Mouse (Mus musculus) frontal cortex, postnatal 36 days (tissue): ENCODE data around the gene Hjurp.

ENCODE experiments used
- DNase-seq, 2 experiments: peaks; one replicate each; pipeline ENCODE4 v3.0.0; 2022; ENCODE audit warnings: low spot score in 2 of 2

The Hjurp gene

DNA sequence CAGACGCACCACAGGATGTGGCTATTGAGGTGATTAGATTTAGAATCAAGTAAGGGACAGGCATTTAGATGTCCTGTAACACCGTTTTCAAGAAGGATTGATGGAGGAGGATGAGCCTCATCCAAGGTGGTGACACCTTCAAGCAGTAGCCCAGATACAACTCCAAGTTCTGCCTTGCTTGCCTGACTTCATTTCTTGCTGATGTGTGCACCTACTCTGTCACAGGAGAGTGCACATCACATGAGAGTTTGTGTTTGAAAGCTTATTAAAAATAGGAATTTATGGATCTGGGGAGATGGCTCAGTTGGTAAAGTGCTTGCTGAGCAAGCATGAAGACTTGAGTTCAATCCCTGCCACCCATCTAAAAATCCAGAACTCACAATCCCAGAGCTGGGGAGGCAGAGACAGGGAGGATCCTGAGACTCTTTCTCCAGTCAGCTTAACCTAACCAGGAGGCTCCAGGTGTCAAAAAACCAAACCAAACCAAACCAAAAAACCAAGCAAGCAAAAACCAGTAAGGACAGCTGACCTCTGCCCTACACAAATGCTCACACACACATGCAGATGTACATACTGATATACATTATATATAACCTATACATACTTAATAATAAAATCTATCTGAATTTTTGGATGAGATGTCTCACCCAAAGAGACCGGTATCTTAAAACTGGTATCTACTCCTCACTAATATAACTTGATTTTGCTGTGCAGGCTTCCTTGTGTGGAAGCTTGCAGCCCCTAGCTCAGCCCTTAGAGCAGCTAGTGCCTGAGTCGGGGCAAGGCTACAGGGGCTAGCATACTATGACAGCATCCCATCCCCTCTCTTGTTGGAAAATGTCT is 21.5 kb upstream of the Hjurp start:
- DNase-seq: no peak

DNA sequence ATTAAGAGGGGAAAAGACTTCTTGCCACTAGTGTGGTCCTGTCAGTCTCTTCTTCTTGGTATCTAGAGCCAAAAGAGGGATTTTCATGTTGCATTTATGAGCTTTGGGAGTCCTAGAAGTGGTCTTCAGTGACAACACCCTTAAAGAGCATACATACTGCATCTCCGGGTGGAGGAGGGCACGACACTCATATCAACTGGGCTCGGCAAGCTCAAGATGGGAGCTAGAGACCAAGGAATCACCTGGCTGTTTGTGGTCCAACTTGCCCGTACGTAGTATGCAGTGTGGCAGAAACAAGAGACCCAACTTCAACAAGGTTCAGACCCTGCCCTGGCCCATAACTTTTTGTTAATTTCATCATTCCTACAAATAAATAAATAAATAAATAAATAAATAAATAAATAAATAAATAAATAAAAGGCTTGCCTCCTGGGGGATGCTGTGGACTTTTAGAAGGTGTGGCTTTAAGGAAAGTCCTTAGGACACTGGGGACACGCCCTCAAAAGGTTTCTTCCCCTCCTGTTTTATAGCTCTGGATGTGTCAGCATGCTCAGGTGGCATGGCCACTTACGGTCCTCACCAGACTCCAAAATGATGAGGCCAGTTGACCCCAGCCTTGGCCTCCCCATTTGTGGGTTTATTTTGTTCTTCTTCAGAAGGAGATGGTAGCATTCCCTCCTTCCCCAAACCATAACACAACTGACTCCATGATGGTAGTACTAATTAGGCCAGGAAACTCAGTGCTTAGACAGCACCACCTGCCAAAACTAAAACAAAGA is 20.2 kb upstream of the Hjurp start:
- DNase-seq: no peak

DNA sequence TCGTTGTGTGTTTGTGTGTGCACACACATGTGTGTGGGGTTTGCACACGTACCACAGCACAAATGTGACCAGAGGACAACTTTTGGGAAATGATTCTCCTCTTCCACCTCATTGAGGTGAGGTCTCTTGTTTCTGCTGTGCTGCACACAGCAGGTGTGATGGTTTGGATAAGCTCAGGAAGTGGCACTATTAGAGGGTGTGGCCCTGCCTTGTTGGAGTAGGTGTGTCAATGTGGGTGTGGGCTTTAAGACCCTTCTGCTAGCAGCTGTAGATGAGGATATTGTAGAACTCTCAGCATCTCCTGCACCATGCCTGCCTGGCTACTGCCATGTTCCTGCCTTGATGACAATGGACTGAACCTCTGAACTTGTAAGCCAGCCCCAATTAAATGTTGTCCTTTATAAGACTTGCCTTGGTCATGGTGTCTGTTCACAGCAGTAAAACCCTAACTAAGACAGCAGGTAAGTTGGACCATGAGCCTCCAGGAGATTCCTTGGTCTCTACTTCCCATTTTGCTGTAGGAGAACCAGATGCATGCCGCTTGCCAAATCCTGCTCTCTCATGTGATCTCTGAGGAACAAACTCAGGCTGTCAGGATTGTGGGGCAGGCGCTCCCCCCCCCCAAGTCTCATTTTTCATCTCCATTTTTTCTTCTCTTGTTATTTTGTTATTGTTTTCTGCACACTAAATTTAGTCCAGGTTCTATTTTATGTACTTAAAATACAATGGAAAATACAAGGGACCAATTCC is 18.9 kb upstream of the Hjurp start:
- DNase-seq: no peak

DNA sequence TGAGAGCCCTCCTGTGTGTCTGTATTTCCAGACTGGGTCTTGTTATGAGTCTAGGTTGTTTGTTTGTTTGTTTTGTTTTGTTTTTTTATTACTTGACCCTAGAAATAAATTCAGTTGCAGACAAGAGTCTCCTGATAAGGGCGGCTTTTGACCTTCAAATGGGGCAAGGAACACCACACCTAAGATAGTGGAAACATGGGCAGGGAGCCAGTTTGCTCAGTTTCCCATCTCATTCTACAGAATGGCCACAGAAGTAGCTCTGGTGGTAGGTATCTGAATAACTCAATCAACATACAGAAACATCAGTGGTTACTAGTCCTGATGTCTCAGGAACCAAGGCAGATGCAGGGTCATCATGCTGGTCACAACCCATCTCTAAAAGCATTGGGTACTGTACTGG is 17.2 kb upstream of the Hjurp start:
- no peak for DNase-seq

DNA sequence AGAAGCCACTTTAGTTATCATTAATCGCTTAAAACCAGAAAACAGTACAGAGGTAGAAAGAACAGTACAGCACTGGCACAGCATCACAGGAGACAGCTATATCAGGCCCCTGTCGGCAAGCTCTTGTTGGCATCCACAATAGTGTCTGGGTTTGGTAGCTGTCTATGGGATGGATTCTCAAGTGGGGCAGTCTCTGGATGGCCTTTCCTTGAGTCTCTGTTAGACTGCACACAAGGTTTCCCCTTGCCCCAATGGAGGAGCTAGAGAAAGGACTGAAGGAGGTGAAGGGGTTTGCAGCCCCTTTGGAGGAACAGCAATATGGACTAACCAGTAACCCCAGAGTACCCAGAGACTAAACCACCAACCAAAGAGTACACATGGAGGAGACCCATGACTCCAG is 14.6 kb upstream of the Hjurp start:
- DNase-seq: no peak

DNA sequence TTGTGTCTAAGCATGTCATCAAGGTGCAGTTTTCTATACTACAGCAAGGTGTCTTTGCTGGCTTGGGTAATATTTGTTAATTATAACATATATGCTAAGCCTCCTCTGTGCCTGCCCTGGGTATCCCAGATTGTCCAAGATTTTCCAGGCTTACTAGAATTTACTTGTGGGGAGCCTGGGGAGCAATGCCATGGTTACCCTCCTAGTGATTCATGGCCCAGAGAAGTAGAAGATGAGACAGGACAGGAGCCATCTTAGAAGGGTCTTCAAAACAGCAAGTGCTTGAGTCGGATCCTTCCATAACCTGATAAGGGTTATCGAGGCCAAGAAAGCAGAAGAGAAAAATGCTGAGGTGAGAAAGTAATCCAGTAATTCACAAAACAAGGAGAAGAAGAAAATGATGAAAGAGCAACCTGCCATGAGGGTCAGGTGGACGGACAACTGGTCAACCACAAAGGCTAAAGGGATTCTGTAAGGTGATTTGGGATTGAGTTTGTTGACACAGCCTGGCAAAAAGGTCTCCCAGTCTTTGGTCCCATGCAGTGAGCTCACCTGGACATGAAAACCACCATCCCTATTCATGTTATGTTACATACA is 14.1 kb upstream of the Hjurp start:
- DNase-seq: no peak

DNA sequence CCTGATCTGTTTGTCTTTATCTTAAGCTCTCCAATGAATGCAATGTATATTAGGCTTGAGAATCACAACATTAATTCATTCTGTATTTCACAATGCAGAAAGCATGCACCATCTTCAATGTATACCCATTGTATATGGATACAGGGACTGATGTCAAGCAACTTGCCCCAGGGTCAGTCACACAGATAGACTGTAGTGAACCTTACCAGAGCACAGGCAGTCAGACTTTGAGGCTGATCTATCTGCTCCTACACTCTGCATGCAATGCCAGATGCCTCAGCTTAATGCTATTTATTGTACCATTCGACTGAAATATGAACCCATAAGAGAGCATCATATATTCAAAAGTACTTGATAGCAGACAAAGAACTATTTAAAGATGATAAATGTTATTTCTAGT is 13.1 kb upstream of the Hjurp start:
- no peak for DNase-seq

DNA sequence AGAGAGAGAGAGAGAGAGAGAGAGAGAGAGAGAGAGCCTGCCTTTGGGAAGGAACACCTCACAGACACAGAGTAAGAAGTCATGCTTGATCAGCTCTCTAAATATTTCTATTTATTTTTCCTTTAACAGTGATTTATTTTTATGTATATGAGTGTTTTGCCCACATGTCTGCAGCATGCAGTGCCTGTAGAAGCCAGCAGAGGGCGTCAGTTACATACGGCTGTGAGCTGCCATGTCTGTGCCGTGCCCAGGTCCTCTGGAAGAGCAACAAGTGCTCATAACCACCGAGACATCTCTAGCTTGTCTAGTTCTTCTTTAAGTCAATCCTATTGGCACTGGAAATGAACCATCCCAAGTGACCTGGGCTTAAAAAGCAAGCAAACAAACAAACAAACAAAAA is 12.5 kb upstream of the Hjurp start:
- no peak for DNase-seq

DNA sequence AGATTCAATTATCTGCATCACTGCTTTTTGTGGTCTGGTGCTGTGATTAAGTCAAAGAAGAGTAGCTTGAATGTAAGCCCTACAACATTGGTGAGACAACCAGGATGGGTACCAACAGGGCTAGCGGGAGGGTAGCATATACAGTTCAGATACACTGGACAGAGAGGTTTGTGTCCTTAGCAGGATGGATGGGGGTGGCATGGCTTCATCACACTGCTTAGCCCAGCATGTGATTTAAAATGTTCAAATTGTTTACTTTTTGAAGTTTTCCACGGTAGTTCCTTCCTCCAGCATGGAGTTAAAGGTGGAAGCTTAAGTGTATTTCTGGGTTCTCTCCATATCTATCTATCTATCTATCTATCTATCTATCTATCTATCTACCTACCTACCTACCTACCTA is 11.7 kb upstream of the Hjurp start:
- no peak for DNase-seq

DNA sequence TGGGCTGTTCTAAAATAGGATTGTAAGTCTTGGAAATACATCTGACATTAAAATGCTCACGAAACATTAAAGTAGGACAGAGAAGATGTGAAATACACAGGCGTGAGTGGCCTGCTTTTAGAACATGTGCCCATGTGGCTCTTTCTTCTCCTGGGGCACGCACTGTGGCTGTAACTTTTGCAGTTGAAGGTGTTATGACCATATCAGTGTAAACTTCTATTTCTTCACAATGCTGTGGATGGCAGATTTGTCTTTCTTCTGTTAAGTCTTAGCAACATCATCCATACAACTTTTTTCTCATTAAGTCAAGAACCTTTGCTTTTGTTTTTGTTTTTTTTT is 11.3 kb upstream of the Hjurp start:
- no peak for DNase-seq

DNA sequence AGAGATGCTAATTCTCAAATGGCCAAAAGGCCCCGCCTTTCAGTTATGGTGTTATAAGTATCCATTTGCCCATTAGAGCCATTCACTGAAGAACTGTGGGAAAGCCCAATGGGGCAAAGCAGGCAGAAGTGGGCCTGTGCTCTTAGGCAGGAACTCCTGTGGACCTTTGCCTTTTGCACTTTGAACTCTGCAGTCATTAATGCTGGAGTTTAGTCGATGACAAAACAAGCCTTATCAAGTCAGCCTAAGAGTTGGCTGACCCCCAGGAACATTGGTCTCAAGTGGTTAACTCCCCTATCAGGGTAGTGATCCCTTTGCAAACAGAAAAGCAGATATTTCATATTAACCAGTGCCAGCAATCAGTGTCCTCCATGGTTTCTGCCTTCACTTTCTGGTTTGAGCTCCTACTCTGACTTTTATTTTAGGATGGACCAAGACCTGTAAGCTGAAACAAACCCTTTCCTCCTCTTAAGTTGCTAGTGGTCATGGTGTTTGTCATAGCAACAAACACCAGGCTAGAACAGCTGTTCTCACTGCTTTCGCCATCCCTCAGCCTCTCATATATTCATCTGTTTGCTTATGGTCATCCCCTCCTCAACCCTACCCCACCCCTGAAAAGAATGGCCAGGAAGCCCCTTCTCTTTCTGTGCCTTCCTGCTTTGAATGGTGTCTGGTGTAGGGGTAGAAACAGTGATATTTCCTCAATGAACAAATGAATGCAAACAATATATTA is 10.8 kb upstream of the Hjurp start:
- no peak for DNase-seq

DNA sequence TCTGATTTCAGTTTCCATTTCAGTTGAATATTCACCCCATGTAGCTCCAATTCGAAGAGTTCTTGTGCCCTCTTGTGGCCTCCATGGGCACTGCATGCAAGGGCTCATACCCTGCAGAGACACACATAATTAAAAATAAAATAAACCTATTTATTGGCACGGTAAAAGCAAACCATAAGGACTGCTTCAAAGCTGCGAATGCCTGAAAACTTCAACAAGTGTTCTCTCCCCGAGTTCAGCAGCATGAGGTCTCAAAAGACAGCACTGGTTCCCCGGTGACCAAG is 10.2 kb upstream of the Hjurp start:
- peak in 1 of 2 experiments; percentile 46 for DNase-seq

DNA sequence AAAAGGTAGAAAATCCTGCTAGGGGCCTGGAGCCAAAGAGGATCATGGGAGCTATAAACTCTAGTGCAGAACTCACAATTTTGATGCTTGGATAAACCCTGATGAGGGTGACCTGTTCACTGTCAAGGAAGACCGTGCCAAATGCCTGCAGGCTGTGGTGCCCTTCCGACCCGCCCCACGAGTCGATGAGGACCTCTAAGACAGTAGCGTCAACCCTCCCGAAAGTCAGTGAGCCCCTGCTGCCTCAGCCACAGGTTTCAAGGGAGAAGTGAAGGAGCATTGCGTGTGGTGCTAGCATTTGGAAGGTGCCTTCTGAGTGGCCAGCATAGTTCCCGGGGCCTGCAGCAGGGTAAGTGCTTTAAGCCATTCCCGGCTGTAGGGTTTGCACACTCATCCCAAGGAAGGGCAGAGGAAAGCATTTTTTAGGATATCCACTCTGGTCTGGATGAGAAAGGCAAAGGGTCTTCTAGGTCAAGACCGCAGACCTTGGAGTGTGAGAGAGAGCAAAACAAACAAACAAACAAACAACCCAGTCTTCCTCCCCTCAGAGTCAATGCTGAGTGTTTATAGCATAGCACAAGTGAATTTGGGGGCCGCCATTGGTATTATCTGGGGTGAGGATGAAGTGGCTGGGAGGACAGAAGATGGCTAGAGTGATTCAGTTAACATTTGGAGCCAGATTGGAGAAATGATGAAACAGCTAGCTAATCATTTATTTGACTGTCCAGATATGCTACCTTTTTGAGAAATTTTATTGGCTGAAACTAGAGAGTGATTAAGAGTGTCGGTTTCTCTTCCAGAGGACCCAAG is 9.7 kb upstream of the Hjurp start:
- no peak for DNase-seq

DNA sequence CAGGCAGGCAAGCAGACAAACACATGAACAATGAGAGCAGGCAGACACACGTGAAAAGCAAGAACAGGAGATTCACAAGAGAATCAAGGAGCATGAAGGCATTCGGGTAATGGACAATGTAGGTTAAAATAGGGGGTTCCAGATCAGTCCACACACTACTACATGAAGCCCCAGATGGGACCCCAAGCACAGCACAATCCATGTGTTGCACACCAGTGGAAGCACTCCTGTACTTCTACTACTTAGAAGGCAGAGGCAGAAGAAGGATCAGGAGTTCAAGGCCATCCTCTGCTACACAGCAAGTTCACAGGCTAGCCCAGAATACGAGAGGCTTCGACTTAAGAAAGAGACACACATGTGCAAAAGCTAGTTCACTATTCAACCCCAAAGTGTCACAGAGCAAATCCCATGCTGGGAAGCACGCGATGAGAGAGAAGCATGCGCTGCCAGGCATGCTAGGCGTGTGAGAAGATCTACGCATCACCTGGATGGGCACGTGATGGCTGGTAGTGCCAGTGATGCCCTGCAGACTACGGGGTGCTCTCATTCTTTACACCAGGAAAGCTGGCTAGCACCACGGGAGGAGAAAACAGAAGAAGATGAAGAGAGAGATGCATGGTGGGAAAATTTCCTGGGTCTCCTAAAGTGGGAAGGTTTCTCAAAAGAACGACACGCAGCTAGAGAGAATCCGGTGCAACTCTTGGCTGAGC is 8.9 kb upstream of the Hjurp start:
- DNase-seq: no peak

DNA sequence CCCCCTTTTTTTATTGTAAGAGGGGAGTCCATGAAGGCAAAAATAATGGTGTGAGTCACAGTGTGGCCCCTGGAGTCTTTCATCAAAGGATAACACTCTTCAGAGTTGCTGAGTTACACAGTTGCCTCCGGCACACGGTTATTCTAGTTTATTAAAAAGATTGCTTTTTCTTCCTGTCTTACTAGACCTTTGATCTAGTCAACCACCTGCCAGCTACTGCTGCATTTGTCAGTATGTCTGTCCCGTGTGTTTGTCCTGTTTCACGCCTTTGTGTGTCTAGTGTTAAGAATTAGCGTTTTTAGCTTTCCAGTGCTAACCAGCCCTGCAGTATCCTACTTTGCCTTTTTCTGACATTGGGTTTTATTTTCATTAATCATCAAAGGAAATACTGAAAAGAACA is 8.2 kb upstream of the Hjurp start:
- DNase-seq: no peak

DNA sequence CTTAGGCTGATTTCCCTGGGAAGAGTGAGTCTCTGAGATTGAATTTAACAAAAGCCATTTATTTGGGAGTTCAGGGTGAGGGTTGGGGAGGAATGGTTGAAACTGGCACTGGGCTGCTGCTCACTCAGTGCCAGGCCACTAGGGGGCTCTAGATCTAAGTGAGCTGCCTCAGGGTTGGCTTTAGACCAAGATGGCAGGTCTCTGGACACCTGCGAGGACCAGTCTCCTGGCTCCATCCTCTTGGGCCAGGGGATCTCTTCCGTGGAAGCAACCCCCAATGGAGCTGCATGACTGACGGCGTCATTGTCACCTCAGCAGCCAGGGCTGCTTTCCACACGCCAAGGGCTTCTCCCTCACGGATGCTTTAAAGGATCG is 7.5 kb upstream of the Hjurp start:
- DNase-seq: no peak

DNA sequence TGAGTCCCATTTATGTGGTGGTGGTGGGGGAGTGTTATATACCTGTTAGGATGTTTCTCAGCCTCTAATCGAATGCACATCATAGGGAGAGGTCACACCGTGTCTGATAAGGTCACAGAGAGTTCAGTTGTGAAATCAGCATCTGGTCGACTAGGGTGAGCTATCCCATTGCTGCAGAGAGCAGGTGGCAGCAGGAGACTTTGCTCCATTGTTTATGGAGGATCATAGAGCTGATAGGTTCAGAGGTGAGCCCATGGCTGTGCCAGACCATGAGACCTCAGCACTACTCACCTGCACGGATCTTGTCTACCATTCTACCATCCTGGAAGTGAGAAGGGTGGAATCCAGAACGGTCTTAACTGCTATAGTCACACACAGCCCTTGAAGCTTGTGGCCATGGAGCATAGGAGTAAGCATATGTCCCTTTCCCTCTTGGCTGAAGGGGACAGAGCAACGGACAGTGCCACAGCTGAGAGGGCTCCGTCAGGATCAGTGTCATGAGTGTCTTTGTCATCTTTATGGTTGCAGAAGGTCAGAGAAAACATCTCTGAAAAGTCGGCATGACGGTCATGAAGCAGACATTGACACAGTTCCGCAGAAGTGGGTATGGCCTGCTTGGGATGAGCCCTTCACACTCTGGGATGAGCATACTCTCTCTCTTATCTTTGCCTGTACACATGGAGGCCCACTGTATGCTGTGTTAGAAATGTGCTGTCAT is 7.0 kb upstream of the Hjurp start:
- no peak for DNase-seq

DNA sequence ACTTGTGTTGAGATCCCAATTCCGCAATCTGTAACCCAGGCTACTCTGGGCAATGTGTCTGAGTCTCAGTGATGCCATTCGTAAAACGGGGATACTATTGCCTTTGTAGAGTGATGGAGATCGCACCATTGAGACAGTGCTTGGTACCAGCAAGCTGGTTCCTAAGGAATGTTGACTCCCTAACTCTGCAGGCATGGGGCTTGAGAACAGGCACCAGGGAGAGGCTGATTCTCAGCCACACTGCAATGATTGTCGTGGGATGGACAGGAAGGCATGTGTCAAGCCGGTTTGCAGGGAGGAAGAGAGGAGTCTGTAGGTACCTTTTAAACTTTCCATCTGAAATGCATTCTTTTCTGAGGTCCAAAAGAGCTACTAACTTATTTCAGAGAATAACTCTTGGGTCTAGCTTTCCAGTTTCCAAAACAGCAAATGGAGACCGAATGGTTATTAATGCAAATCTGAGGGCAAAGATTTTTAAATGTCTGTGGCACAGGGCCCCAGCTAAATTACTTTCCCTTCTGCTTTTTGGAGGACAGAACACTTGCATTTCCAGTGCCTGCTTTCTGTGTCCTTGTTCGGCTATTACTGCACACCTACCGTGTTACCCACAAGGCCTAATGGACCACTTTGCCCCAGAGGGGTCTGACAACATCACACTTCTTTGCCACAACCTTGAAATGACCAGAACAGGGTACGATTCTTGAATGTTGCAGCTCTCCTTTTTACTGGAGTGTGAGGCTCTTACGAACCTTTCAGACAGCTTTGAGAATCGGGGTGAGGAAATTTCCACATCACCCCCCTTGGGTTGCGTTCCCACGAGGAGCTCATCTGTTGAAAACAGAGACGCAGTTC is 6.2 kb upstream of the Hjurp start:
- DNase-seq: no peak

DNA sequence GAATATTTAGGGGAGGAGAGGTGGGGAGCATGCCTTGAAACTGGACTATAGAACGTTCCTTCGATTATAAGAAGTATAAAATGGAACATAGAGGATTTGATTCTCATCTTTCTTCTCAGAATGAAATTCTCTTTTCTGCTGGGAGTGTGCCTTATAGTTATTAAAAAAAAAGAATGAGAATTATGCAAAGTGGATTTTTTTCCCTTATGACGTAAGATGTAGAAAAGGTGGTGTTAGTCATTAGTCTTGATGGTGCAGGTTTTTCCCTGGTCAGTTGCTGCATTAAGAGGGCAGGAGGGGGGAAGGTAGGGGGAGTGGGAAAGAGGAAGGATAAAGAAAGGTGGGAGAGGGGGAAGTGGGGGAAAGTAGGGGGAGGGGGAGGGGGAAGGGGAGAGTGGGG is 4.9 kb upstream of the Hjurp start:
- DNase-seq: no peak
